Mouse (Mus musculus) CH12.LX (cell line): ENCODE measurements at regions not wholly inside any gene's neighbourhood (a gene's known extent, or its start where the extent isn't known, plus 50 kb on each side); places are given as distances from the start of the nearest gene placed in this dataset.
"Not testable (repeated sequence)": the region's sequence is repeated elsewhere in the genome, so short reads cannot be mapped to it uniquely, and the experiment has no call there.

Source experiments
- DNase-seq: peaks from one replicate; pipeline ENCODE4 v3.0.0-alpha.2; 2013; ENCODE audit errors: extremely low read depth
- H3K27ac ChIP-seq: 2 replicates; pipeline ENCODE4 v1.5.1; 2012; ENCODE audit warnings: low read depth, mild to moderate bottlenecking, control low read depth, moderate library complexity; ENCODE audit not compliant: insufficient read depth
- H3K27me3 ChIP-seq: replicated peaks from 2 replicates; pipeline ENCODE3; 2012; ENCODE audit warnings: inconsistent platforms
- H3K36me3 ChIP-seq, 2 experiments: replicated peaks in 1 of 2; 2 replicates each; pipeline versions ENCODE3 to v1.6.1; 2012; ENCODE audit warnings: inconsistent platforms in 1 of 2, low read length in 1 of 2, mild to moderate bottlenecking in 1 of 2, mixed read lengths in 1 of 2, moderate library complexity in 1 of 2; ENCODE audit not compliant: control insufficient read depth in 1 of 2, insufficient read depth in 1 of 2
- H3K4me1 ChIP-seq, 2 experiments: 2 replicates each; pipeline ENCODE4 v1.6.1; 2012; ENCODE audit warnings: inconsistent platforms in 1 of 2, moderate library complexity in 1 of 2; ENCODE audit not compliant: insufficient read depth in 2 of 2, control insufficient read depth in 1 of 2
- H3K4me2 ChIP-seq: 2 replicates; pipeline ENCODE4 v1.6.1; 2012; ENCODE audit warnings: low read depth, mild to moderate bottlenecking, control low read depth; ENCODE audit not compliant: poor library complexity, insufficient read depth, severe bottlenecking
- H3K4me3 ChIP-seq, 3 experiments: fragments of 150-350 bp in 1 of 3; sonication (generic) in 1 of 3; replicated peaks in 1 of 3; 2 replicates each; pipeline versions ENCODE3 to v1.5.1; 2011 to 2012; ENCODE audit warnings: low read depth in 2 of 3, low read length in 2 of 3, mild to moderate bottlenecking in 2 of 3, moderate library complexity in 2 of 3, control low read depth in 1 of 3, improper control_type of control experiment in 1 of 3, inconsistent platforms in 1 of 3, mixed read lengths in 1 of 3; ENCODE audit not compliant: poor library complexity in 1 of 3
- H3K79me2 ChIP-seq: replicated peaks from 2 replicates; pipeline ENCODE4 v1.6.1; 2012; ENCODE audit warnings: mild to moderate bottlenecking, moderate library complexity; ENCODE audit not compliant: control insufficient read depth, poor library complexity, insufficient read depth, severe bottlenecking; ENCODE audit errors: extremely low read depth
- H3K9ac ChIP-seq: 2 replicates; pipeline ENCODE4 v1.6.1; 2012; ENCODE audit warnings: low read depth, mild to moderate bottlenecking, control low read depth, moderate library complexity; ENCODE audit not compliant: insufficient read depth
- H3K9me3 ChIP-seq: replicated peaks from 2 replicates; pipeline ENCODE3; 2012; ENCODE audit warnings: low read length, inconsistent platforms, mixed read lengths
- BHLHE40 ChIP-seq: IDR thresholded peaks from 2 replicates; pipeline ENCODE4 v1.6.1; 2011; ENCODE audit warnings: mild to moderate bottlenecking, low read depth, low read length, improper control_type of control experiment
- CHD1 ChIP-seq: IDR thresholded peaks from 2 replicates; pipeline ENCODE4 v1.6.1; 2012; ENCODE audit warnings: low read depth, low read length, improper control_type of control experiment, inconsistent platforms
- E2F4 ChIP-seq: IDR thresholded peaks from 2 replicates; pipeline ENCODE4 v1.6.1; 2011; ENCODE audit warnings: low read depth, low read length, improper control_type of control experiment; ENCODE audit not compliant: insufficient replicate concordance
- ETS1 ChIP-seq: conservative IDR thresholded peaks from 2 replicates; pipeline ENCODE4 v1.6.1; 2012; ENCODE audit warnings: low read depth, mild to moderate bottlenecking, inconsistent platforms, low read length, improper control_type of control experiment, moderate library complexity
- GABPA ChIP-seq: IDR thresholded peaks from 2 replicates; pipeline ENCODE4 v1.6.1; 2012; ENCODE audit warnings: low read depth, low read length, improper control_type of control experiment, inconsistent platforms; ENCODE audit not compliant: insufficient replicate concordance
- HCFC1 ChIP-seq: IDR thresholded peaks from 2 replicates; pipeline ENCODE4 v1.6.1; 2012; ENCODE audit warnings: low read depth, mild to moderate bottlenecking, inconsistent platforms, low read length, improper control_type of control experiment
- MEF2A ChIP-seq: IDR thresholded peaks from 2 replicates; pipeline ENCODE4 v1.6.1; 2014; ENCODE audit warnings: low read depth, mild to moderate bottlenecking, inconsistent platforms, low read length, improper control_type of control experiment, borderline replicate concordance
- PAX5 ChIP-seq: IDR thresholded peaks from 2 replicates; pipeline ENCODE4 v1.6.1; 2012; ENCODE audit warnings: low read length, inconsistent platforms, mixed read lengths
- POLR2AphosphoS2 ChIP-seq: IDR thresholded peaks from 2 replicates; pipeline ENCODE4 v1.6.1; 2011; ENCODE audit warnings: low read depth, low read length, improper control_type of control experiment
- RAD21 ChIP-seq: IDR thresholded peaks from 2 replicates; pipeline ENCODE4 v1.6.1; 2011; ENCODE audit warnings: low read depth, mild to moderate bottlenecking, low read length, improper control_type of control experiment, moderate library complexity
- RCOR1 ChIP-seq: conservative IDR thresholded peaks from 2 replicates; pipeline ENCODE4 v1.6.1; 2012; ENCODE audit warnings: low read depth, mild to moderate bottlenecking, inconsistent platforms, low read length, improper control_type of control experiment
- SMC3 ChIP-seq: IDR thresholded peaks from 2 replicates; pipeline ENCODE4 v1.6.1; 2011; ENCODE audit warnings: low read depth, low read length, improper control_type of control experiment
- TCF12 ChIP-seq: IDR thresholded peaks from 2 replicates; pipeline ENCODE4 v1.6.1; 2014; ENCODE audit warnings: low read depth, mild to moderate bottlenecking, inconsistent platforms, low read length, improper control_type of control experiment
- ZC3H11A ChIP-seq: IDR thresholded peaks from 2 replicates; pipeline ENCODE4 v1.6.1; 2012; ENCODE audit warnings: low read depth, mild to moderate bottlenecking, inconsistent platforms, low read length, improper control_type of control experiment
- ZKSCAN1 ChIP-seq: IDR thresholded peaks from 2 replicates; pipeline ENCODE4 v1.6.1; 2012; ENCODE audit warnings: low read depth, inconsistent platforms, low read length, improper control_type of control experiment, borderline replicate concordance
- dilution Hi-C: fragments of 300-500 bp; cut with MboI; formaldehyde crosslinking; loops from 2 replicates; pipeline ENCODE4 v1.14.3; 2020; ENCODE audit warnings: low sequenced_read_pairs; ENCODE audit not compliant: extremely low pct_unique_long_range_greater_than_20kb, extremely low pct_ligation_motif_present
- in situ Hi-C: fragments of 300-500 bp; cut with MboI; formaldehyde crosslinking; loops from 3 replicates; pipeline ENCODE4 v1.14.3; 2019; ENCODE audit warnings: low sequenced_read_pairs, low pct_ligation_motif_present, low pct_unique_long_range_greater_than_20kb, mixed read lengths

GRCm38 (mm10) chr1:166926078-166926477 is 75.1 kb upstream of the Fam78b start:
- no peak overlapping the region for H3K9ac ChIP-seq
- H3K27ac ChIP-seq: no peak overlapping the region
- no peaks in the 10 kb centered on the region for H3K79me2 ChIP-seq
- H3K9me3 ChIP-seq: no peaks in the 10 kb centered on the region
- H3K36me3 ChIP-seq: no peaks in the 10 kb centered on the region
- H3K27me3 ChIP-seq: peaks cover 54% of the 10 kb centered on the region
- no peak overlapping the region for H3K4me3 ChIP-seq
- in situ Hi-C loops (no loop called here), dilution Hi-C loops (no loop called here)
- no peaks in the 10 kb centered on the region for H3K4me1 ChIP-seq
- H3K4me2 ChIP-seq: no peak overlapping the region
- TF ChIP-seq ZKSCAN1: no peak
- no peak for TF ChIP-seq RAD21
- TF ChIP-seq GABPA: no peak
- TF ChIP-seq E2F4: no peak
- TF ChIP-seq TCF12: no peak
- TF ChIP-seq ZC3H11A: no peak
- TF ChIP-seq POLR2AphosphoS2: no peak
- no peak for TF ChIP-seq SMC3
- TF ChIP-seq MEF2A: no peak
- TF ChIP-seq PAX5: no peak
- no peak for TF ChIP-seq CHD1
- no peak for TF ChIP-seq ETS1
- no peak for TF ChIP-seq RCOR1
- TF ChIP-seq HCFC1: no peak
- TF ChIP-seq BHLHE40: no peak
- no peak for DNase-seq

DNA sequence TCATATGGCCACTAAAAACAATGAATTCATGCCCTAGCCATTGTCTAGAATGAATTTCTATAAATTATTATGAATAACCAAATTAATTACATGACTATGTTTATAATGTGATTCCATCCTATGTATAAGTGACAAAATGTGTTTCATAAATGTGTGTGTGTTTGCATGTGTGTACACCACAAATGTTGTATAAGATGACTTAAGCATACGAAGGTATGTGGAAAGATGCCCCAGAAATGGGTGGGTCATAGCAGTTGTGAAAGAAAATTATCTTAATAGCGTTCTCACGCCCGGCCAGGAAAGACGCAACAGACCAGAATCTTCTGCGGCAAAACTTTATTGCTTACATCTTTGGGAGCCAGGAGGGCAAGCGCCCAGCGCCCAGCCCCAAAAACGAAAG is 61.5 kb upstream of the Fam78b start:
- H3K36me3 ChIP-seq, H3K4me1 ChIP-seq, in situ Hi-C loops, DNase-seq, H3K79me2 ChIP-seq, dilution Hi-C loops, H3K27ac ChIP-seq, H3K4me3 ChIP-seq, H3K4me2 ChIP-seq, H3K9ac ChIP-seq, H3K9me3 ChIP-seq: not testable (repeated sequence)
- H3K27me3 ChIP-seq: peaks cover 11% of the 10 kb centered on the region

GRCm38 (mm10) chr1:166940146-166941076 is 60.8 kb upstream of the Fam78b start:
- H3K4me1 ChIP-seq, H3K9ac ChIP-seq, dilution Hi-C loops, H3K27ac ChIP-seq, in situ Hi-C loops, DNase-seq, H3K9me3 ChIP-seq, H3K79me2 ChIP-seq, H3K36me3 ChIP-seq, H3K4me3 ChIP-seq, H3K27me3 ChIP-seq, H3K4me2 ChIP-seq: not testable (repeated sequence)
